Mouse (Mus musculus) urinary bladder, adult 18-20 months (tissue): ENCODE measurements around the gene Sytl2.

ENCODE experiments used
- DNase-seq, 2 experiments: peaks; one replicate each; pipeline ENCODE4 v3.0.0; 2022; ENCODE audit warnings: low spot score in 2 of 2, mixed read lengths in 2 of 2

Gene Sytl2

GRCm38 (mm10) chr7:90308003-90308402 is 6.0 kb downstream of the Sytl2 start:
- no peak for DNase-seq

DNA sequence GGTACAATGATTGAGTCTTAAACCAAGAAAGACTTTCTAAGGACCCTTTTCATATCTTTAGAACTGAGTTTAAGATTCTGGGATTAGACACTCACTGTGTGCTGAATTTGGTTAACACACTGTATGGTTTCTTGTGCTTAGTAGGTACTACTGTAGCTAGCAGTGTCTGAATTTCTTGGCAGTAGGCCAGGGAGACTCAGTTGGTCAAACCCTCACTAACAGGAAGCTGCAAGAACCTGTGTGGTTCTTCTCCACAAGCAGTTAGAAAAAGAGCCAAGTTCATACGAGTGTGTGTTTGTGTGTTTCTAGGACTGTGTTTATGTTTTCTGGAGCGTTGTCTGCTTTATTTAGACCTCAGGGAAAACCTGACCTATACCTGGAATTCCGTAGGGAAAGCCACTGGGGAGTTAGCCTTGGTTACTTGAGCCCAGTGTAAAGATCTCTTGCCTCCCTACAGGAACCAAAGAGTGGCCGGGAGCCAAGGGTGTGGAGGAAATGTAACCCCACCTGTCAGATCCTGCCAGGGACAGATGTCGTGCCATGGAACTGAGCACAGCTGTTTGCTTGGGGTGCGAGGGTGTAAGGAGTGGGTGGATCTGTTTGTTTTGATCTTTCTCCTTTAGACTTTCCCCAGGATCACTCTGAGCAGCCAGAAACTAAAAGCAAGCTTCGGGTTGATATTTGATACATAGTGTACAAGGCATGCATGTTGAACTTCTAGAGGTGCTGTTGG is 10.3 kb downstream of the Sytl2 start:
- no peak for DNase-seq

DNA sequence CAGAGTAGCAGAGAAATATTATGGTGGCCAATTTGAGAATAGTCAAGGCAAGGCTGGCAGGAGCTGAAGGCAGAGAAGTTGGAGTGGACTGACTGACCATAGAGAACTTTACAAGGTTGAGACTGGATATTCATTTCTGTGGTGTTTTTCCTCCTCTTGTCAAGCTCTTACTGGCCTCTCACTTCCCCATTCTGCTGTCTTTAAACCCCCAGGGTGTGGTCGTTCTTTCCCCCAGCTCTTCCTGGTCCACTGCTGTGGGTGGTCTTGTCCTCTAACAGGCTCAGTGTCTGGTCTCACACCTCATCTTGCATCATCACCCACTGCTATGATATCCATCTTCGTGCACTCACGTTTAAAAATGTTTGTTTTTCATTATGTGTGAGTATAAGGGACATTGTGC is 11.4 kb downstream of the Sytl2 start:
- DNase-seq, result no peak

DNA sequence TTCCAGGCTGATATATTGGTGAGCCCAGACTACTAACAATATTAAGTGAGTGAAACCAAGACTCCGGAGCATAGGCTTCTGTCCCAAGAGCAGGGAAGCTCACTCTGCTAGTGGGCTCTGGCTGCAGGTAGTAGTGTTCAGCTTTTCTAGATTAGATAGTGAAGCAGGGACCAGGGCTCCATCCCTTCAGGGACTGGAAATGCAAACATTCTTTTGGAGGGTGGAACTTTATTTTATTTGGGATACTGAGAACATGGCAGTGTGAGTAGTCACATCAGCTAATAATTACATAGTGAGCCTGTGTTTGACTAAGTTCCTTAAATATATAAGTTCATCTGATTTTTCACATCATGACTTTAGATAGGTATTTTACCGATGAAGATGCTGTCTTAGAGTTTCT is 14.8 kb downstream of the Sytl2 start:
- DNase-seq, result no peak

- no peak for DNase-seq
Measured at GRCm38 (mm10) chr7:90319446-90319845, 17.4 kb downstream of the Sytl2 start.

- no peak for DNase-seq
Measured at GRCm38 (mm10) chr7:90320124-90320523, 18.1 kb downstream of the Sytl2 start.

DNA sequence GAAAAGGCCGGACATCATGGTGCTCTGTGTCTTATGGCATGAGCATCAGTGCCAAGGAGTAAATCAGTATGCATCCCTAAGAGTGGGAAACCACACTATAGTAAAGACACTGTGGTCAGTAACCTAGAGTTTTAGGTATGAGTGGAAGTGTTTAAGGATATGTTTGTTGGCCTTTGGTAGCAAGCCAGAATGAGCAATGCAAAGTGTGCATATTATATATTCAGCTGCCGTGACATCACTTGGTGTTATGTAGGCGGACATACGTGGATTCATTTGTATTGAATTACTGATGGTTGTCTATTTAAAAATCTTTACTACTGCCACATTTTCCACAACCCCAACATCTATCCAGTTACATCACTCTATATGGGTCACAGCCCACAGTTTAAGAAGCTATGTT is 23.1 kb downstream of the Sytl2 start:
- no peak for DNase-seq

DNA sequence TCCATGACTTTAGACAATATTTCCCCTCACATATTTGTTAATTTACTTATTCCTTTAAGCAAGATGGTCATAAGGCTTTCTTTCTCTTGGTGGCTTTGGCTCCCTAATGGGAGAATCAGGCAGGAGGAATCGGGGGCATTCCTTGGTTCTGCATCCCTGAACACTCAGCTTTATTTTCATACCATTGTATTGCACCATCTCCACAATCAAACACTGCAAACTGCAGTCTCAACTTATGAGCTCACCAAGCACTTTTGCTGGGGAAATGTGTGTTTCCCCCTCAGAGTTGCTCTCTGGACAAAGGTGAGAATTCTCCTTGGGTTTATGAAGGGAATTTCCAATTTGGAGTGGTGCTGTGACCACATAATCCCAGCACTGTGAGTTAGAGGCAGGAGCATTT is 28.1 kb downstream of the Sytl2 start:
- DNase-seq, result no peak

GRCm38 (mm10) chr7:90332483-90333065 is 30.5 kb downstream of the Sytl2 start:
- no peak for DNase-seq

DNA sequence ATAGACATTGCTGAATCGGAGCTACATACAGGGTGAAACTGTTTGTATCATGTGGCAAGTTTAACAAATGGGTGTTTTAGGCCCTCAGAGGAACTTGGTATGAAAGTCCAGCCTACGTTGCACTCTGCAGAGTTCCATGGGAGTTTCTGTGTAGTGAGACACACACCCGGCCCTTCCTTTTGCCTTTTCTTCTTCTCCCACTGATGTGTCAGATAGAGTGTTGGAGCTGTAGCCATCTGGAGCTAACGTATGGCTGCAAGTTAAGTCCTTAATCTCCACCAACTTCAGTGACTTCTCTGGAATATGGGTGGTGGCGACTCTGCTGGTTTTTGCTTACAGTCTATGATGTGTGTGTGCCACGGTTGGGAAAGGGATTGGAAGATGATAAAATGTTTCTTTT is 32.3 kb downstream of the Sytl2 start:
- no peak for DNase-seq

- no peak for DNase-seq
Measured at GRCm38 (mm10) chr7:90334831-90335230, 32.8 kb downstream of the Sytl2 start.

GRCm38 (mm10) chr7:90335755-90336194 is 33.7 kb downstream of the Sytl2 start:
- DNase-seq, result no peak

DNA sequence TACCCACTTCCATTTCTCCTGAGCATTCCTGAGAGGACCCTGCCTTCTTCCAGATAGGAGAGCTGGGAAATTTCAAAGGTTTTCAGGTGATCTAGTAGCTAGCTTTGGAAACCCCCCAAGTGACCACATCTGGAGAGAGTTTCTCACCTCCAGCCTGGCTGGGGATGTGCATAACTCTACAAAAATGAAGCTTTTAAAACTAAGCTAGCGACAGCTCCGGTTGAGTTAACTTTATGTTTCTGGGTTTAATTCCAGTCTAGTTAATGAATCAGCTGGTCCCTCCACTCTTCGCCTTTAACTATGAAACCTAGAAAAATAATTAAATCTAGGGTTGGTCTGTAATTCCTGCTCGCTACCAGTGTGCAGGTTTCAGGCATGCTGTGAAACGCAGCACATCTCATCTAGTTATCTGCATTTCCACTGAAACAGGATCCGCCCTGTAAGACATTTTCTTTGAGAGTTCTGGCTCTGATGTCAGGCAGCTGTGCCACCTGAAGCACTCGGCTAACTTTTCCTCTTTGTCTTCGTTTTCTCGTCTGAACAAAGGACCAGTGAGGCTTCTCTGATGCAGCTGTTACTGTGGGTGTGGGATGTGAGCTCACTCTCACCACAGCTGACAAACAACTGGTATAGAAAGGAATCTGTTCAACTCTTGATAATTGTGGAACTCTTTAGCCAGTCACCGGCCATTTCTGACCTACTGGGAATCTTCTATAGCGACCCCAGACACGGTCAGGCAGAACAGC is 39.3 kb downstream of the Sytl2 start:
- no peak for DNase-seq

DNA sequence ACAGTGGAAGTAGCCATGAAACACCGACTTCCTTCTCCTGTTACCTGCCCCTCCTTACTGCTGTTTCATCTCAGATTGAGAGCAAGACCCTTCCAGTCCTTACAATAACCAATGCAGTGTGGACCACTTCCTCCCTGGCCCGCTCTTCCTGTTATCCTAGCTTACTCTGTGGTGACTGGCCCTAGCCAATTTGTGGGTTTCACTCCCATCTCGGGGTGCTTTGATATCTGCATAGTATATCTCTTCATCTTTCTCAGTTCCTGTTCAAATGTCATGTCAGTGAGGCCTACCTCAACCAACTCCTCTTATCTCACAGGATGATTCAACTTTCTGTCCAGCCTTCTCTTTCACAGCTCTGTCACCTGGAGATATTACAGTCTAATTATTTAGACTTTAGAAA is 42.9 kb downstream of the Sytl2 start:
- no peak for DNase-seq

GRCm38 (mm10) chr7:90347779-90348437 is 45.9 kb downstream of the Sytl2 start:
- peak in 1 of 2 experiments; percentile 51 for DNase-seq

DNA sequence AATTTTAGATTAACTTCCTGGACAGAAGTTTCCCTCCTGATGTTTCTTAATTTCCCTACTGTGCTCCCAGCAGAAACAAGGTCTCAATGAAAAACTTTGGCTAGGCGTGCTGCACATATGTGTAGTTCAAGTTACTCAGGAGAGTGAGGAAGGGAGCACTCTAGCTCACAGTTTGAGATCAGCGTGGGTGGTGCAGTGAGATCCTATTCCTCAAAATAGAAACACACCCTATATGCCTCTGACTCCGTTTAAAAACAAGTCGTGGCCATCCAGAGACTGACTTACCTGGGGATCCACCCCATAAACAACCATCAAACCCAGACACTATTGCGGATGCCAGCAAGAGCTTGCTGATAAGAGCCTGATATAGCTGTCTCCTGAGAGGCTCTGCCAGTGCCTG is 47.0 kb downstream of the Sytl2 start:
- DNase-seq, result no peak

DNA sequence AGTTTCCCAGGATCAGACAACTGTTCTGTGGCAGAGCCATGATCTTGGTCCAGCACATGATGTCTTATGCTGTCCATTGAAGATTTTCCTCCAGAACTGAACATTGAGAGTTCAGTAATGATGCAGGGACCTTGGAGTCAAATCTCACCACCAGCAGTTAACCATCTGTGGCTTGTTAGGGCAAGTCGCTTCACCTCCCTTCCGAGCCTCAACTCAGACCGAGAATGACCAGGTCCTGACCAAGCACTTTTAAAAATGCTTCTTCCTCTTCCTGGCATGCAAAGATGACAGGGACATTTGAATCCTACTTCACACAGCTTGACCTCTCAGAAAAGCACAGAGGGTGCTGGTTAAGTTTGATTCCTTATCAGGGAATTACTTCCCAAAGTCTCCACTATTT is 50.1 kb downstream of the Sytl2 start:
- no peak for DNase-seq

- no peak for DNase-seq
Measured at GRCm38 (mm10) chr7:90353488-90354228, 51.6 kb downstream of the Sytl2 start.

GRCm38 (mm10) chr7:90354229-90354604 is 52.2 kb downstream of the Sytl2 start:
- DNase-seq, result no peak

GRCm38 (mm10) chr7:90355454-90355853 is 53.4 kb downstream of the Sytl2 start:
- DNase-seq, result no peak

- no peak for DNase-seq
Measured at GRCm38 (mm10) chr7:90355995-90356394, 53.9 kb downstream of the Sytl2 start.

DNA sequence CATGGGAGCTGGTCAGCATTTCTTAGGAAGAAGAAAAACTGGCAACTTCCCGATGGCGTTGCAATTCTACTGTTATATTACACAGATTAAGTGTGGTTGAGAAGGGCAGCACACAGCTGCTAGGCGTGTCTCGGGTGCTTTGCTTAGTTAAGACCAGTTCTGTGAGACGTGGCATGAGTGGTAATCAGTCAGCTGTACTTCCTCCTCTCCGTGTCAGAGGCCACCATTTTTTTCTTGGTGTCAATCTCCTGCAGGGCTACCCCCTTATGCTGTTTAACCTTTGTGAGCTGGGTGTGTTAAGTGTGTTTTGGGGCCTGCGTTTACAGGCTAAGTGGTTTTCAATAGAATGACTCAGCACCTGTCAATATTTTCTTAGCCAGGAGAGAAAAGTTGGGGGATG is 60.7 kb downstream of the Sytl2 start:
- peak in 1 of 2 experiments; percentile 63 for DNase-seq
